Mouse (Mus musculus) MEL-GATA-1-ER (cell line): Measurements from ENCODE around the gene Gpr107.
A peak's percentile ranks its signal among the peaks of the same experiment; 100 is the strongest.

Experiments
- DNase-seq: peaks from one replicate; pipeline ENCODE4 v3.0.0-alpha.2; 2012; ENCODE audit warnings: low read depth; ENCODE audit errors: extremely low read depth

Gpr107 gene

DNA sequence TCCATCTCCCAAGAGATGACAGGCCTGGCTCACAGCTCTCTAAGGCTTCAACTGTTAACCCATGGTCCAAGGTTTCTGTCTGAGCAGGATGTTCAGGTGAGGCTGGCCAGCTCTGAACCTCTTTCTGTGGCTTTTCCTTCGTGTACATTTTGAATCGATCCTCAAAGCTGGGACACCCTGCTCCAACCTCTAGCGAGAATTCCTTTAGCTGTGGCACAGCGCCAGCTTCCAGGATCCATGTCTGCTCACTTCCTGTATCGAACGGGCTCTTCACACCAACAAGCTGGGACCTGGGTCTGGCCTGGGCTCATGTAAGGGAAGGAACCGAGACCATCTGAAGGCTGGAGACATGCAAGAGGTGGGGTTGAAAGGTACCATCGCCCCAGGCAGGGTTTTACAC, 92.1 kb downstream of the Gpr107 start:
- no peak for DNase-seq

GRCm38 (mm10) chr2:31245051-31245450, 92.9 kb downstream of the Gpr107 start:
- no peak for DNase-seq

GRCm38 (mm10) chr2:31245491-31246141, 93.5 kb downstream of the Gpr107 start, which contains the start of gene Ncs1:
Gene Ncs1 (plus strand): TSS chr2:31245823.
- no peak for DNase-seq

DNA sequence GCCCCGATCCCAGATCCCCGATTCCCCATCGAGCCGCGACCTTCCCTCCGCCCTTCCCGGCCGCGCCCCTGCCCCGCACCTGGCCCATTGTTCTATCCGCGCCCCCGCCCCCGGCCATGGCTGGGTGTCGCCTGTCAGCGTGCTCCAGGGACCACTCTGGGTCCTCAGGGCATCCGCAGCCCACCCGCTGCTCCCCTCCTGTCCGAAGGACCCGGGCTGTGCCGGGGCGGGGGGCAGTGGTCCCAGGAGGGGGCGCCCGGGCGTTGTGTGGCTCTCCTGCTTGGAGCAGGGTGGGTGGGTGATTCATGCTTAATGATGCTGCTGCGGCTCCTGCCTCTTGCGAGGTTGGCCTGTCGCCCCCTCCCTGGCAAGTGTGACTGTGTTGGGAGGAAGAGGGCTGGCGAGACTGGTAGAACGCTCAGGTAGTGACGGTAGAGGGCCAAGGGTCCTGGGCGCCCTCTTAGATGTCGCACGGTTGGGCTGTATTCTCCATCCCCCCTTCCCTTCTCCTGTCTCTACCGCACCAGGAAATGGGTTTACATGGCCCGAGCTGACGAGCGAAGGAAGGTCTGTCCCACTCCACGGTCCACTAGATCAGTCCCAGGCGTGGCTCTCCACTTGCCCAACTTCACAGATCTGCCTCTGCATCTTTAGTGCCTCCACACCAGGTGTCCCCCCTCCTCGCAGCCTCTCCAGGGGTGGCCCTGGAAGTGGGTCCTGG, 94.3 kb downstream of the Gpr107 start:
- no peak for DNase-seq

DNA sequence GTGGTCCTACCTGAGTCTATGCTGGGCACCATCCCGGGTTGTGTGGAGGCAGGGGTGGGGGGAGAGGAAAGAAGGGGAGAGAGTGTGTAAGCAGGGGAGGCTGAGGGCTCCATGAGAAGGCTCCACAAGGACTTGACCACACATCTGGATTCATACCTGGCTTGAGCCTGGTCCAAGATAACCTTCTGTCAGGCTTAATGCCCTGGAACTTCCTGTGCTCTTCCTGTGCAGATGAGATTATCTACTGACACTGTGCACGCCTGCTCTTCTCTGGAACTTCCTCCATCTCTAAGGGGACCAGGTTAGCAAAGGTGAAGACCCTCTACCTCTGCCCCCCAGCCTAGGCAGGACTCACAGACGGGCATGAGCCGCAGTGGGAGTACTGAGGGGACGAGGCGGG, 96.7 kb downstream of the Gpr107 start:
- no peak for DNase-seq

- DNase-seq = no peak
Measured at GRCm38 (mm10) chr2:31252167-31252566, 100.1 kb downstream of the Gpr107 start.

DNA sequence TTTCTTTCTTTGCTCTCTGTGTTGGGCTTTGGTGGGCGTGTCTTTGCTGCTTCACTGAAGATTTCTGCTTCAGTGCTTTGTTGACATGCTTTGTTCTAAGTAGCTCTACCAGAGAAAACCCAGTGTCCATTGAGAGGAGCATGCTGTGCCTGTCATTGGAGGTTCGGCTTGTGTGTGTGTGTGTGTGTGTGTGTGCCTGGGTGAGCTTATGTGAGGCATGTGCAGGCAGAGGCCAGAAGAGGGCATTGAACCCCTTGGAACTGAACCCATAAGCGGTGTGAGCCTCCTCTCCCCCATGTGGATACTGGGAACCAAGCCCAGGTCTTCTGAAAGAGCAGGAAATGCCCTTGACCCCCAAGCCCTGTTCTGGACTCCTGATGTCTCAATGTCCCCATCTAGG, 101.3 kb downstream of the Gpr107 start:
- DNase-seq = no peak

DNA sequence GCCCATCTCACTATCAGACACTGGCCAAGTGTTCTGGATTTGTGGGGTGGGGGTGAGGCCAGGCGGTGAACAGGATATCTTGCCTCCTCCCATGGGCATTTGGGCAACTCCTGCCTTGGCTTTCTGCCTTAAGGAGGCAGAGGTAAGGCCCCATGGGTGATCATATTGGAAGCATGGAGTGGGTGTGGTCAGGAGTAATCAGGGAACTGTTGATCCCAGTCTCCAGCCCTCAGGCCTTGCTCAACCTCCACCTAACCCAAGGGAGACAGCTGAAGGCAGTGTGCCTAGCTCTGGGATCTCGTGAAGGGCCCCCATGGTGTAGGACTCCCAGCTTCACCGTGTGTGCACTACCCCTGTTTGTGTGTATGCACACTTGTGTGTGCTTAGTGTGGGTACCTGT, 102.7 kb downstream of the Gpr107 start:
- no peak for DNase-seq

GRCm38 (mm10) chr2:31255952-31256938, 104.1 kb downstream of the Gpr107 start:
- peak; percentile 21 for DNase-seq

DNA sequence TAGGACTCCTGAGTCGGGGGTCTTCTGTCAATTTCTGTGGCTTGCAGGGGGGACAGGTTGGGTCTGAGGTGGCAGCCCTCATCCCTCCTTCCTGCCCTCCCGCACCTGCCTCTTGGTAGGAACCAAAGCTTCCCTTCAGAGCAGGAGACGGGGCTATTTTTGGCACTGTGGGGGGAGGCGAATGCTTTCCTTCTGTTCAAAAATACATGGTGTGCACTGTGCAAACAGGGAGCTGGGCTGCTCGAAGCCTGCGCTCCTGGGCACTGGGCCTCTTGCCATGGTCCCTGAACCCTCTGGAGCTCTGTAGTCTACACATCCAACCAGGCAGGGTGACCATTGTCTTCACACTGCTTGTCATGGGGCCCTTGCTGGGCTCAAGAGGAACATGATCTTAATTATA, 105.0 kb downstream of the Gpr107 start:
- no peak for DNase-seq

DNA sequence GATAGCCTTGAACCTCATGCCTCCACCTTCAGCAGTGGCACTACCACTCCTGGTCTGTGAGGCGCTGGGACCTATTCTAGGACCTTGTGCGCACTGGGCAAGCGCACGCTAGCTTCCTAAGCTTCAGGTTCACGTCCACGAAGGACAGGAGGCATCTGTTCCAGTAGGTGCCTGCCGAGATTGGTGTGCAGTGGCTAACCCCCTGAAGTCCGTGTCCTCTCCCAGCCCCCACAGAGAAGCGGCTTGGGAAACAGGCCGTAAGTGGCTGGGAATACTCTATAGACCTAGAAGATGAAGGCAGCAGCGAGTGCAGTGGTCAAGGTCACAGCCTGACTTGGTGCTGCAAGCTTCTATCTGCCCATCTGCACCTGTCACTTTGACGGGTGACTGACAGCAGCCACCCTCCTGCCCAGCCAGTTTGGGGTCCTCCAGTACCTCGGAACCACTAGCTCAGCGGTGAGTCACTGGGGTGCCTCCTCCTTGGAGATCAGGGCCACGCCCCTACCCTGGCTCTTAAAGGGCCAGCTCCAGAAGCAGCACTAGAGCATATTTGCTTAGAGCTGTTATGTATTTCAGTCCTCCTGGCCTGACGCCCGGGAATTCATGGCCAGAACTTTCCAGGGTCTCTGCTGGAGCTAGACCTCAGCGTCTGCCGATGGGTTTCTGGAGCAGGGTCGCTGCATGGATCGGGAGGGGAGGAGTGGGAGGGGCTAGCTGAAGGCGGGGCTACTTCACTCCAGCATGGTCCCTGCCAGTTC, 106.7 kb downstream of the Gpr107 start:
- peak; percentile 49 for DNase-seq

- no peak for DNase-seq
Measured at GRCm38 (mm10) chr2:31259367-31259920, 107.3 kb downstream of the Gpr107 start.

GRCm38 (mm10) chr2:31260549-31260948, 108.4 kb downstream of the Gpr107 start:
- DNase-seq = no peak

DNA sequence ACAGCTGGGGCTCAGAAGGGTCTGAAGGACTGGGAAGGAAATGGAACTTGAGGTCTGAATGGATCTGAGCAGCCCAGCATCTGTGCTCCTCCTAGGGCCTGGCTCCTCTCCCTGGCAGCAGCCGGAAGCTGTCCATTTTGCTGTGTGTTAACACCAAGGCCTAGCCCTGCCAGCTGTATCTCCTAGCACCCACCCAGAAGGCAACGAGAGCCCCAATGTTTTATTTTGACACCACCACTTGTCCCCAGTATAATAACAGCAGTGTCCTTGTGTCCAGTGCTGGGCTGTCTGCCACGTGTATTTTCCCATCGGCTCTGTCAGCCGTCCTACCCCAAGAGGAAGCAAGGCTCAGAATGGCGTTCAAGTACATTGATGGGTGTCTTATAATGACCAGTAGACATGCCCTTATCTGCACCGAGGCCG, 110.9 kb downstream of the Gpr107 start:
- DNase-seq = no peak

DNA sequence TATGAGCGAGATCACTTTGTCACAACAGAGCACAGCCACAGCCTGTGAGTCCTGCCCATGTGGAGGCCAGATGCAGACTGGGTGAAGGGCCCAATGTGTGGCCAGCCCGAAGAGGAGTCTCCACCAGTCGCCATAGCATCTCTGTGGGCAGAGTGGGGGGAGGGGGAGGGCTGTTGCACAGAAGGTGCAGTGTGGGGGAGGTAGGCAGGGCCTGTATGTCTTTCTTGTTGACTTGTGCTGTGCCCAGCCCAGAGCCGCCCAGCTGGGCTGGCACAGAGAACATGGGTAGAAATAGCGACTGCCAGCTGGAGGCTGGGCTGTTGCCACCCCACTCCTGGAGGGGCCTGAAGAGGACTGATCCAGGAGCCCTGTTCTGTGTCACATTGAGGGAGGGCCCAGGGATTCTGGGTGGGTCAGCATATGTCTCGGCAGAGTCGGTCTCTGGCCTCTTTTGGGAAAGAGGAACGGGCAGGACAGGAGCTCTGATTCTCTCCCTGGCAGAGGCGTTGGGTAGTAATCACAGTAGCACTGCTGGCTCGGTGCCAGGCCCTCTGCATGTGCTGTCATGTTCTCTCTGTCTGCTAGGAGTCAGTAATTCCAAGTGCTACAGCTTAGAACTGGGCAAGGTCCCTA, 111.7 kb downstream of the Gpr107 start:
- DNase-seq = no peak

DNA sequence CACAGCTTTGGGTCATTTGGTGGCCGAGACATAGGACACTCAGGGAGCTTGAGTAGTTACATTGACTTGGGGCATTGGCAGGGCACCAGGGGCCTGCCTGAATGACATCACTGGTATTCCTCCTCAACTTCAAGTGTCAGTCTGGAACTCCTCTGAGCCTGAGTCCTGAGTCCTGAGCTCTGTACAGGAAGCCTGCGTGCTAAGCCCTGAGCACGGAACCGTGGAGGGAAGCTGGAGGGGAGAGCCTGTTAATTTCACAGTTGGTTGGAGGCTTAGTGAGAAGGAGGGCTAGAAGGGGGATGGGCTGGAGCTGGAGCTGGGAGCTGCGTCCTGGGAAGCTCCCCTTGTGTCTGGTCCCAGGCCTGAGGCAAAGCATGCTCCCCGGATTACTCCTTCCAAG, 115.3 kb downstream of the Gpr107 start:
- no peak for DNase-seq
